Mouse (Mus musculus): ENCODE measurements around the gene Cstad. TPM values are rescaled to one million over a fixed set of nuclear protein-coding genes. Genes with fewer than 3 reads are reported as not detected.

Cstad gene
- polyA plus RNA-seq, 1 experiment from 2014 or later: 2.0 TPM

DNA sequence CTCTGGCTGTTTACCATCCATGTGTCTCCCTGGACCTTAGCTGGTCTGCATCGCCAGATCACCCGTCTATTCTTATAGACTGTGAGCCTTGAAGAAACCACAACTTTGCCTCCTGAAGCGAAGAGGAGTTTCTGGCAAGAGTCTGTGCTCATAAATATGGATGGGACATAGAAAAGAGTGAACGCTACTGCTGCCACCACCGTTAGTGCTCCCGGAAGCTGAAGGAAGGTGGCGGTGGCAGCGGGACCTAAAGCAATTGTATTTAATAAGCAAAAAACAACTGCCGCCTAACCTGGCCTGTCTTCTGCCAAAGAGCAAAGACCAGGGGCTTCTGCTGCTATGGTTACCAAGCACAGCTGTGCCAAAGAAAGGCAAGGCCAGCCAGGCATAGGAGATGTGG lies 59.3 kb downstream of the Cstad start:
- 83% methylated on average over 9 of the region's 9 CpGs for WGBS
- no peaks in the 10 kb centered on the region for H3K27me3 ChIP-seq
- H3K36me3 ChIP-seq: no peaks in the 10 kb centered on the region
- no peak for ATAC-seq (ENCODE audit: insufficient number of reproducible peaks, insufficient read depth, low FRiP score, low TSS enrichment, low read depth)
- H3K4me3 ChIP-seq: no peak overlapping the region
- H3K4me2 ChIP-seq: no peak overlapping the region
- no peak overlapping the region for H3K9ac ChIP-seq
- H3K9me3 ChIP-seq: no peaks in the 10 kb centered on the region
- H3K27ac ChIP-seq: peak overlapping the region; percentile 66
- H3K4me1 ChIP-seq: peaks cover 83% of the 10 kb centered on the region

DNA sequence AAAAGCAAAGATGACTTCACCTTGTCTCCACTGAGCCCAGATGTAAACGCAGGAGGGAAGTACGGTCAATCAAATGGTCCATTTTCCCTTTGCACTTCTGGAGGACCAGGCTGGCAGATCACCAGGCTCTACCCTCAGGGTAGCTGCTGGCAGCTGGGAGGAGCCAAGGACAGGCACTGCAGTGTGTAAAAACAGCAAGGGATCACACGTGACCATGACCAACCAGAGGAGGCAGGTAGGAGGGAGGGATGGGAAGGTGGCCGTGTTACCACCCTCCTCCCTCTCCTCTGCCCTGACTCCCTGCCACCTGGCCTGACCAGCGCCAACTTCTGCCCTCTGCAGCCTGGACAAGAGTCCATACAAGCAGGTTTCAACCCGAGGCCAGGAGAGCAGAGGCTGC lies 59.7 kb downstream of the Cstad start:
- no peaks in the 10 kb centered on the region for H3K27me3 ChIP-seq
- no peaks in the 10 kb centered on the region for H3K36me3 ChIP-seq
- H3K4me3 ChIP-seq: no peak overlapping the region
- no peak overlapping the region for H3K4me2 ChIP-seq
- WGBS: 72% methylated on average over 6 of the region's 6 CpGs
- H3K9ac ChIP-seq: no peak overlapping the region
- H3K27ac ChIP-seq: peak overlapping the region; percentile 66
- no peaks in the 10 kb centered on the region for H3K9me3 ChIP-seq
- H3K4me1 ChIP-seq: peaks cover 83% of the 10 kb centered on the region
- ATAC-seq (ENCODE audit: insufficient number of reproducible peaks, insufficient read depth, low FRiP score, low TSS enrichment, low read depth): no peak

DNA sequence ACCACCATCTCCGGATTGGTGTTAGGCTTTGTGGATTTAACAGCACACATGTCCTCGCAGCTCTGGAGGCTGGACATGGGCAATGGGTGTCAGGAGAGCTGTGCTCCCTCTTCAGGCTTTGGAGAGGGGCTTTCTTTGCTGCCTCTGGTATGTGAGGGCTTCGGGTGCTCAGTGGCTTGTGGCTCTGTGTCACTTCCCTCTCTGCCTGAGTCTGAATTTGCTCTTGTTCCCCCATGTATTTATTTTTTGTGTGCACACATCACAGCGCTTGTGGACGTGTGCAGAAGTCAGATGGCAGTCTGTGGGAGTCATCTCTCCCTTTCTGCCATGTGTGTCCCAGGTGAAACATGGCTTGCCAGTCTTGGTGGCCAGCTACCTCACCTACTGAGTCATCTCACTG lies 60.9 kb downstream of the Cstad start:
- Histone ChIP-seq H3K4me3 (no peak overlapping the region), H3K9ac (no peak overlapping the region), H3K27me3 (no peaks in the 10 kb centered on the region), H3K27ac (0 out of 2 replicates have a peak overlapping the region, but pooled peaks have one; percentile 99), H3K4me1 (peaks cover 83% of the 10 kb centered on the region), H3K4me2 (no peak overlapping the region), H3K9me3 (no peaks in the 10 kb centered on the region), H3K36me3 (no peaks in the 10 kb centered on the region)
- WGBS: 81% methylated on average over 5 of the region's 5 CpGs
- no peak for ATAC-seq (ENCODE audit: insufficient number of reproducible peaks, insufficient read depth, low FRiP score, low TSS enrichment, low read depth)

DNA sequence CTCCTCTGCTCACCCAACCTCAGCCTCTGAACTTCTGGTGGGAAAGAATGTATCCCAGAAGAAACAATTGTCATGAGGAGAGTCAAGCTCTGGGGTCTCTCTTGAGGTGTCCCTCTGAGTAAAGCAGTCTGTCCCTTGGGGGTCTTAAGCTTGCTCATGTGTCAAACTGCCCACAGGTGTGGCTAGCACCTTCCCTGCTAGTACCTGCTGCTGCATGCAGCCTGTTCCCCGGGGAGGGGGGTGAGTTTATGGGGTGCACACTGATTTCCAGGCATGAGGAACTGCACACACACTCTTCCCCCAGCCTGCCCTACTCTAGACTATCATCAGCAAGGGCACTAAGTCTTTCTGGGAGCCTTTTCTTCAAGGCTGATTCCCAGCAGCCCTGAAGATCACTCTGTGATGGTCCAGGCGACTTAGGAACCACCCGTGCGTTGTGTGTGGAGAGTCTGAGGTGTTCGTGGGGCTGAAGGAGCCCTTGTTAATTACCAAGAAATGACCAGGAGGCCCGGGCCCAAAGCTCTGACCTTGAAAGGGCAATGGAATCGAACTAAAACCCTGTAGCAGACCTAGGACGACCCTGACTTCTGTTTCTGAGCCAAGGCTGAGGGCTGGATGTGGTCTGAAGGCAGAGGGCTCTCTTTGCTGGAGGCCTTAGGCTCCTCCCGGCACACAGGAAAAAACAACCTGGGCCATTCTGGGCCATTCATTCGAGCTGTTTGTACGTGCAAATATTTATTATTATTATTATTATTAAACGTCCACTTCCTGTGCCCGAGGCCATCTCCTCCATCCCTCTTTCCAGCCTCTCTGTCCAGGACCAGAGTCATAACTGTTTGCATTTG lies 62.1 kb downstream of the Cstad start:
- no peak overlapping the region for H3K4me3 ChIP-seq
- peaks cover 77% of the 10 kb centered on the region for H3K4me1 ChIP-seq
- H3K9me3 ChIP-seq: no peaks in the 10 kb centered on the region
- 41% methylated on average over 13 of the region's 13 CpGs for WGBS
- H3K27me3 ChIP-seq: no peaks in the 10 kb centered on the region
- no peaks in the 10 kb centered on the region for H3K36me3 ChIP-seq
- H3K27ac ChIP-seq: peak overlapping the region; percentile 99
- ATAC-seq (ENCODE audit: insufficient number of reproducible peaks, insufficient read depth, low FRiP score, low TSS enrichment, low read depth): no peak
- H3K4me2 ChIP-seq: peak overlapping the region; percentile 87; the same call in 1 of the 2 replicates
- peak overlapping the region; percentile 8; the same call in 1 of the 2 replicates for H3K9ac ChIP-seq

DNA sequence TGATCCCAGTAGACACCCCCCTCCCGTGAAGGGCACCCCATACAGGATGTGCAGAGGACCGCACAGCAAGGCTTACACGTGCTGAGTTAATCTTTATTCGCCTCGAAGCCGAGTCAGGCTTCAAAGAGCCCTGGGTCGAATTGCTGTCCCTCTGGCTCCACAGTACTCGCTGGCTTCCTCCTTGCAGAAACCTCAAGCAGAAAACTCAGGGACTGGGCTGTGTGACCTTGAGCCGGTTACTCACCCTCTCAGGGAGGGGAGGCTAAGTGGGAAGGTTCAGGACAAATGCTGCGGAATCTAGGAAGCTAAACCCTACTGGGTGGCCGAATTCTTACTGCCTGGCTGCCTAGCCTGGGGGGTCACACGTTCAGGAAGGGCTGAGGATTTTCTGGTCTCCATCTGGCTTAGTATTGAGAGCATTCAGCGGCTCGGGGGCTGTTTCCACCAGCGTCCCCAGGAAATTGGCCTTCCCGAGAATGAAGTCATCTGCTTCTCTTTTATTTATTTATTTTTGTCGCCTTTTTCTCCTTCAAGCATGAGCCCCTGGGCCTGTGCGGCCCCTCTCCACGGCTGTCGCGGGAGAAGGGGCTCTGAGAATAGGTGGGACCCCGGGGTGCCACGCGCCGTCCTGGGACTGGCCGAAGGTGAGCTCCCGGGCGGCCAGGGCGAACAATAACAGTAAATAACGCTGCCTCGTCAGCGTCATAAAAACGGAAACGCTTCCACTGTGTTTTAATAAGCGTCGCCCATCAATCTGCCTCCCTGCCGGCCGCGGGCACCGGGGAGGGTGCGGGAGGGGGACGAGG lies 63.0 kb downstream of the Cstad start:
- Histone ChIP-seq H3K4me1 (peaks cover 68% of the 10 kb centered on the region), H3K27ac (peak overlapping the region; percentile 99), H3K4me3 (peak overlapping the region; percentile 46), H3K9me3 (no peaks in the 10 kb centered on the region), H3K4me2 (peak overlapping the region; percentile 87), H3K27me3 (no peaks in the 10 kb centered on the region), H3K36me3 (no peaks in the 10 kb centered on the region), H3K9ac (peak overlapping the region; percentile 76)
- ATAC-seq (ENCODE audit: insufficient number of reproducible peaks, insufficient read depth, low FRiP score, low TSS enrichment, low read depth): peak; percentile 16; the same call in 1 of the 2 replicates
- WGBS: 1% methylated on average over 42 of the region's 42 CpGs

DNA sequence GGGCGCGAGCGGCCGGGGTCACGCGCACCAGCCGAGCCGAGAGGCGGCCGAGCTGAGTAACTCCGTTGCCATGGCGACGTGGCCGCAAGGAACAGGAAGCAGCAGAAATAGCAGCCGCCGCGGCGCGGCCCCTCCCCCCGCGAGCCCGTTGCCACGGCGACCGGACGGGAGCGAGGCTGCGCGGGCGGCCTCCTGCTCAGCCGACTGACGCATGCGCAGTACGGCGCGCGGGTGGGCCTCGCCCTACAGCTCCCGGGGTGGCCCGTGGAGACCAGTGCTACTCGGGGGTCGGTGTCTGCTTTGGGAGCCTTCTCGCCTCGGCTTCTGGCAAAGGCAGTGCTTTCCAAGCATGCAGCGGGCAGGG lies 63.6 kb downstream of the Cstad start:
- Histone ChIP-seq H3K27me3 (no peaks in the 10 kb centered on the region), H3K9me3 (no peaks in the 10 kb centered on the region), H3K4me3 (peak overlapping the region; percentile 46), H3K27ac (peak overlapping the region; percentile 99), H3K4me1 (peaks cover 62% of the 10 kb centered on the region), H3K4me2 (peak overlapping the region; percentile 87), H3K9ac (peak overlapping the region; percentile 76), H3K36me3 (no peaks in the 10 kb centered on the region)
- 0% methylated on average over 38 of the region's 45 CpGs for WGBS
- peak; percentile 88 for ATAC-seq (ENCODE audit: insufficient number of reproducible peaks, insufficient read depth, low FRiP score, low TSS enrichment, low read depth)

Other genes starting within 250 kb of the Cstad start
- 84.8 and 85.8 TPM in 2 replicates for gene Sh3glb2, start 235.7 kb upstream of the Cstad start, polyA plus RNA-seq (2015; fragmentation: Nextera tagmentation; extraction: Ambion mirVana)
- gene Miga2, start 230.8 kb upstream of the Cstad start, polyA plus RNA-seq (2015; fragmentation: Nextera tagmentation; extraction: Ambion mirVana): 23.9 and 27.7 TPM in 2 replicates
- gene Dolpp1, start 202.8 kb upstream of the Cstad start, polyA plus RNA-seq (2015; fragmentation: Nextera tagmentation; extraction: Ambion mirVana): 31.9 and 34.9 TPM in 2 replicates
- 22.5 and 25.0 TPM in 2 replicates for gene Crat, start 179.2 kb upstream of the Cstad start, polyA plus RNA-seq (2015; fragmentation: Nextera tagmentation; extraction: Ambion mirVana)
- gene Ptpa, start 179.0 kb upstream of the Cstad start, polyA plus RNA-seq (2015; fragmentation: Nextera tagmentation; extraction: Ambion mirVana): 150 and 163 TPM in 2 replicates
- 3.5 and 4.0 TPM in 2 replicates for gene Ier5l, start 120.8 kb upstream of the Cstad start, polyA plus RNA-seq (2015; fragmentation: Nextera tagmentation; extraction: Ambion mirVana)
- gene 1700001O22Rik, start 208.6 kb downstream of the Cstad start, polyA plus RNA-seq (2015; fragmentation: Nextera tagmentation; extraction: Ambion mirVana): 2.8 and 2.9 TPM in 2 replicates
- gene Ntmt1, start 212.8 kb downstream of the Cstad start, polyA plus RNA-seq (2015; fragmentation: Nextera tagmentation; extraction: Ambion mirVana): 94.9 and 105 TPM in 2 replicates
- gene Asb6, start 235.3 kb downstream of the Cstad start, polyA plus RNA-seq (2015; fragmentation: Nextera tagmentation; extraction: Ambion mirVana): 39.5 and 47.3 TPM in 2 replicates
- gene Prrx2, start 239.9 kb downstream of the Cstad start, polyA plus RNA-seq (2015; fragmentation: Nextera tagmentation; extraction: Ambion mirVana): 103 and 107 TPM in 2 replicates

Measured in embryonic facial prominence, embryonic 13.5 days (tissue).